Mouse (Mus musculus): ENCODE data around the gene Gm4756.

GRCm38 (mm10) chr12:72532303-72532702 is 117.2 kb downstream of the Gm4756 start:
- TF ChIP-seq CTCF (IDR thresholded peaks at IDR 0.05; ENCODE audit: control insufficient read depth, insufficient read depth, insufficient replicate concordance, low read depth, low read length) (no peak), POLR2A (IDR thresholded peaks at IDR 0.05; ENCODE audit: control insufficient read depth, low read depth, low read length) (no peak)

Data from testis, adult 2 months (tissue).